Mouse (Mus musculus) testis, adult 2 months (tissue): ENCODE measurements around the gene Pdgfc.

ENCODE experiments used
- CTCF ChIP-seq: fragments of 200-500 bp; IDR thresholded peaks from 2 replicates; pipeline ENCODE4 v1.5.1; 2012; ENCODE audit warnings: low read depth, mild to moderate bottlenecking, inconsistent platforms, low read length, moderate library complexity; ENCODE audit not compliant: control insufficient read depth, insufficient read depth, insufficient replicate concordance
- POLR2A ChIP-seq: fragments of 200-500 bp; IDR thresholded peaks from 2 replicates; pipeline ENCODE4 v1.6.1; 2012; ENCODE audit warnings: low read depth, mild to moderate bottlenecking, inconsistent platforms, low read length, moderate library complexity; ENCODE audit not compliant: control insufficient read depth

- TF ChIP-seq POLR2A (no peak), CTCF (no peak)
These were observed 127.9 kb downstream of the Pdgfc start for GRCm38 (mm10) chr3:81164091-81164490.
